Mouse (Mus musculus) adrenal gland, postnatal 14 days (tissue): ENCODE data around the gene Trim2. TPM values are rescaled to one million over a fixed set of nuclear protein-coding genes. Genes with fewer than 3 reads are reported as not detected.

ENCODE experiments used
- DNase-seq: peaks from one replicate; pipeline ENCODE4 v3.0.0; 2021; ENCODE audit warnings: mixed read lengths
- total RNA-seq: library from RNA; stranded (reverse); gene quantifications from 2 replicates; pipeline ENCODE4 v1.2.3, GENCODE M21; 2021

The Trim2 gene
- total RNA-seq, 1 experiment from 2014 or later: 53.5 TPM

- no peak for DNase-seq
These were observed 19.4 kb downstream of the Trim2 start for GRCm38 (mm10) chr3:84287256-84287655.

GRCm38 (mm10) chr3:84286311-84286710 is 20.4 kb downstream of the Trim2 start:
- no peak for DNase-seq

GRCm38 (mm10) chr3:84284796-84285195 is 21.9 kb downstream of the Trim2 start:
- no peak for DNase-seq

- DNase-seq: no peak
These were observed 23.2 kb downstream of the Trim2 start for GRCm38 (mm10) chr3:84283524-84283923.

GRCm38 (mm10) chr3:84281936-84282371 is 24.7 kb downstream of the Trim2 start:
- DNase-seq: peak; percentile 34

GRCm38 (mm10) chr3:84278809-84279208 is 27.9 kb downstream of the Trim2 start:
- peak; percentile 55 for DNase-seq

GRCm38 (mm10) chr3:84275124-84275523 is 31.6 kb downstream of the Trim2 start:
- DNase-seq: no peak

GRCm38 (mm10) chr3:84272293-84273015 is 34.2 kb downstream of the Trim2 start:
- no peak for DNase-seq

GRCm38 (mm10) chr3:84271794-84272193 is 34.9 kb downstream of the Trim2 start:
- peak; percentile 19 for DNase-seq

- no peak for DNase-seq
These were observed 35.6 kb downstream of the Trim2 start for GRCm38 (mm10) chr3:84271058-84271457.

GRCm38 (mm10) chr3:84270624-84270995 is 36.1 kb downstream of the Trim2 start:
- DNase-seq: no peak

GRCm38 (mm10) chr3:84269987-84270623 is 36.6 kb downstream of the Trim2 start:
- no peak for DNase-seq

- DNase-seq: peak; percentile 30
These were observed 38.2 kb downstream of the Trim2 start for GRCm38 (mm10) chr3:84268434-84268833.

- DNase-seq: no peak
These were observed 40.2 kb downstream of the Trim2 start for GRCm38 (mm10) chr3:84266391-84266931.

GRCm38 (mm10) chr3:84265084-84265483 is 41.6 kb downstream of the Trim2 start:
- no peak for DNase-seq

- no peak for DNase-seq
These were observed 42.3 kb downstream of the Trim2 start for GRCm38 (mm10) chr3:84264395-84264794.

- peak; percentile 49 for DNase-seq
These were observed 43.9 kb downstream of the Trim2 start for GRCm38 (mm10) chr3:84262804-84263203.

GRCm38 (mm10) chr3:84261863-84262262 is 44.8 kb downstream of the Trim2 start:
- DNase-seq: no peak

GRCm38 (mm10) chr3:84260837-84261236 is 45.8 kb downstream of the Trim2 start:
- DNase-seq: no peak

GRCm38 (mm10) chr3:84260024-84260535 is 46.6 kb downstream of the Trim2 start:
- DNase-seq: no peak

- peak; percentile 83 for DNase-seq
These were observed 47.2 kb downstream of the Trim2 start for GRCm38 (mm10) chr3:84259281-84260023.

- no peak for DNase-seq
These were observed 48.1 kb downstream of the Trim2 start for GRCm38 (mm10) chr3:84258518-84259031.
